Mouse (Mus musculus) liver, postnatal 0 days (tissue): ENCODE results near the gene Tmprss4.

Experiments
- CTCF ChIP-seq: sonication (generic); IDR thresholded peaks from 2 replicates; pipeline ENCODE4 v1.5.1; 2016; ENCODE audit warnings: antibody characterized with exemption, low read depth
- EP300 ChIP-seq: IDR thresholded peaks from 2 replicates; pipeline ENCODE4 v1.6.1; 2016; ENCODE audit warnings: antibody characterized with exemption, low read depth, mild to moderate bottlenecking

GRCm38 (mm10) chr9:45215526-45216179 is 11.8 kb upstream of the Tmprss4 start:
- TF ChIP-seq CTCF: no peak
- no peak for TF ChIP-seq EP300
